Mouse (Mus musculus) lung, postnatal 25 days (tissue): ENCODE data around the gene Rassf4.
"Not testable (repeated sequence)": the region's sequence is repeated elsewhere in the genome, so short reads cannot be mapped to it uniquely, and the experiment has no call there.

ENCODE experiments used
- DNase-seq: peaks from one replicate; pipeline ENCODE4 v3.0.0; 2022; ENCODE audit warnings: low spot score

Gene Rassf4

DNA sequence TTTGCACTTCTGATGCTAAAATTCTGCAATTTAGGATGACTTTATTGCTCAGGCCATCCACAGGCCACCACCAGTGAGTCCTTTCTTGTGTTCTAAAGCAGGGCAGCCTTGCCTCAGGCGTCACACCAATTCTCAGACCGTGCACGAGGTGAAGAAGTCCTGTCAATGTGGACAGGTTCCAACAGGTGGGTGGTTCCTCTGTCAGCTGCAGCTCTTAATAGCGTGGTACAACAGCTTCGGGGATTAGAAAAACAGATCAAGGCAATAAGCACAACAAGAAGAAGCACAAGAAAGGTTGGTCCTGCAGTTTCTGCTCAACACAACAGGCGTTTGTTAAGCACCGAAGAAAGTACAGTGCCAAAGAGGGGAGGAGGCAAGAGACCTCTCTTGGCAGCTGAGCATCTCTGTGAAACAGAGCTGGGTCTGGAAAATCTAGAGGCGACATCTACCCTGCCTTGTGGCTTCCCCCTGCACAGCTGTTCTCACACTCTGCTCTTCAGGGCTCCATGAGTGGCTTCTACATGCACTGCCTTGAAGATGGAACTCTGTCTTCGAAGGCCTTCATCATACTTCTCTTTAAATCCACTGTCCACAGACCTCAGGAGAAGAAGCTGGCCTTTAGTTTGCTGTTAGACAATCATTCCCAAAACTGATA is 37.0 kb downstream of the Rassf4 start:
- no peak for DNase-seq

DNA sequence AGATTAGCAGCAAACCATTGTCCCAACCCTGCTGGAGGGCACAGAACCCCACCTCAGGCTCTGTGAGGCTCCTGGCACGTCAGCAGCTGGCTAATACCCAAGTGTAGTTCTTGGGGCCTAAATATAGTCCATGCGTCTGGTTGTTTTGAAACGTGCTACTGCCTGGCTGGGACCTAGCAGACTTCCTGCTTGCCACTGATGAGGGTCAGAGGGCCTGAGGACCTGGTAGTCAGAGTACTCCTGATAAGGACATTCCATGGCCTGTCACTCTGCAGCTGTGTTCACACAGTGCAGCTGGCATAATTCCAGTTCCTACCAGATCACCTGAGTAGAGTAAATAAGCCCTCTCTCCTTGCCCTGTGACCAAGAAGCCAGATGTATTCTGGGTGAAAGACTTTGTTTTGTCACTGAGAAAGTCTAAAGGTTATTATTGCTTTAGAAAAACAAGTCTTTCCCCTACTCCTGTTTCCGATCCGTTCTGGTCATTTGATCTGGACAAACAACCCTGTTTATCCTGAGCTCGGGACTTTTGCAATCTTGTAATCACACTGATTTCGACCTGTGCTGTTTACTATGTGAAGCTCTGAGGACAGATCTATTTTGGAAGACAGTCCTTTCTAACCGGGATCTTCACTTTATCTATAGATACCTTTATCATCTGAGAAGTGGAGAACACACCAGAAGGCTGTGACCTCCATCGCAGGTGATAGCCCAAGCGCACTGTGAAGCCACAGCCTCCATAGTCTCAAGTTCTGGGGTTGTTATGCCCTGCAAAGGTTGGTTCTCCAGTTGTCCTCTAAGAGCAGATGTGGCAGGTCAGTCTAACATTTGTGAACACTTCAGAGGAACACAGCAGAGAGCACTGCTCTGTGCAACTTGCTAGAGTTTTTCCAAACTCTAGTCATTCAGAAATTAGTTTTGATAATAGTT is 38.2 kb downstream of the Rassf4 start:
- peak; percentile 93 for DNase-seq

DNA sequence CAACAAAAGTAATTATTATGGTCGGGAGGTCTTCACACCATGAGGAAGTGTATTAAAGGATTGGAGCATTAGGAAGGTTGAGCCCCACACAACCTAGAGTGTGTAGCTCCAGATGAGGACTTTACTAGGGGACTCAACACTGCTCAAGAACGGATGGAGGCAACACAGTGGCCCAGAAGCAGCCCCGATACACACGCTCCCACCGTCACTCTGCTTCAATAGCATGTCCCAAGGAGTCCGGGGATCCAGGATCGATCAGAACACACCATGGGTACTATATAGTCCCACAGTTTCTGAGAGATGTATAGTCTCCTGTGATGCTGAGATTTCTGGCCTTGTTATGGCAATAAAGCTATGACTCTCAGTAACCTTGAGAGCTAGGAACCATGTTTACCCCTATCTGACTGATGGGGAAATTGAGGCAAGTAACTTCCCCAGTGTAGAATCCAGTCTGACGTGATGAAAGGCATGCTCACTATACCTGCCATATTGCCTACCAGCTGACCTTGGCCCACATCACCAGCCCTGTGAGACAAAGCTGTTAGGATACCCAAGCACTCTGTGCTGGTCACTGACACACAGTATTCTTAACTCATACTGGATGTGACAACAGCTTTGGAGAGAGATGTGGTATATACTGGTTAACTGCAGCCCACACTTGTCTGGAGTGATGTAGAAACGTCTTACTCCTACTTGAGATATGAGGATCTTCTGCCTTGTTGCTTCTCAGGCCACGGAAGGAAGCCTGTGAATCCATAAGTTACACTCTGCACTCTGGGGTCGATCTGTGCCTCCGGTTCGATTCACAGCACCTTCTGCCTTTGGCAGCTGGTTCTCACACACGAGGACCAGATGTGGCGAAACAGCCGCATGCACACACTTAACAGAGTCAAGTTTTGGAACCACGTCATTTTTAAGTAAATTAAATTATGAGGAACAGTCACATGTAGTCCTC is 39.7 kb downstream of the Rassf4 start:
- DNase-seq = no peak

DNA sequence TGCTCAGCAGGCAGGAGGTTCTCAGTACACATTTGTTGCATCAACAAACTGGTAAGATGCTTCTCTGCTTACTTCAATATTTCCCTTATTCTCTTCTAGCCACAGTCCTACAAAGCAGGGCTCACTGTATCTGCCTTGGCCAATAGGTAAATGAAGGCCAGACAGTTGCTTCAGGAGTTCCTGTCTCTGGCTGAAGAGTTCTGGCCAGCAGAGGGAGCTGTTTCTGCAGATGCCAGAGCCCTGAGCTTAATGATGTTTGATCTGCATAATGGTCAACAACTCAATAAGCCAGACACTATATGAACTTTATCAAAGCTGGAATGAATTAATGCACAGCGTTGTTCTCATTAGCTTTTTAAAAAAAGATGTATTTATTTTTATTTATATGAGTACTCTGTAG is 41.6 kb downstream of the Rassf4 start:
- peak; percentile 89 for DNase-seq

DNA sequence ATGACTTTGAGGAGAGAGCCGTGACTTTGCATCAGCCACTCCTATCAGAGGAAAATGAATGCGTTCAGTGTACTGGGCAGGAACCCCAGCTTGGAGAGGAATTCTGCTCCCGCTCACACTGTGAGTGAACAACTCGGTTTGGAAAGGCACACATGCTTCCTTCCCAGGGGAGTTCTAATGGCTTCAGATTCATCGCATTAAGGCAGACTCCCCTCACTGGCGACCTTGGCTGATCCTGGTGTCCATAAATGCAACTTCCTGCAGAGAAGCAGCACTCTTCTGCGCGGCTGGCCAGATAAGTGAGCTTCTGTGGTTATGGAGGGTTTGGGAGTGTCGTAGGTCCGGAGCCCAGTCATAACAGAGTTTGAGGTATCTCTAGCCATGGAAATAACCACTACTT is 44.0 kb downstream of the Rassf4 start:
- DNase-seq = no peak

DNA sequence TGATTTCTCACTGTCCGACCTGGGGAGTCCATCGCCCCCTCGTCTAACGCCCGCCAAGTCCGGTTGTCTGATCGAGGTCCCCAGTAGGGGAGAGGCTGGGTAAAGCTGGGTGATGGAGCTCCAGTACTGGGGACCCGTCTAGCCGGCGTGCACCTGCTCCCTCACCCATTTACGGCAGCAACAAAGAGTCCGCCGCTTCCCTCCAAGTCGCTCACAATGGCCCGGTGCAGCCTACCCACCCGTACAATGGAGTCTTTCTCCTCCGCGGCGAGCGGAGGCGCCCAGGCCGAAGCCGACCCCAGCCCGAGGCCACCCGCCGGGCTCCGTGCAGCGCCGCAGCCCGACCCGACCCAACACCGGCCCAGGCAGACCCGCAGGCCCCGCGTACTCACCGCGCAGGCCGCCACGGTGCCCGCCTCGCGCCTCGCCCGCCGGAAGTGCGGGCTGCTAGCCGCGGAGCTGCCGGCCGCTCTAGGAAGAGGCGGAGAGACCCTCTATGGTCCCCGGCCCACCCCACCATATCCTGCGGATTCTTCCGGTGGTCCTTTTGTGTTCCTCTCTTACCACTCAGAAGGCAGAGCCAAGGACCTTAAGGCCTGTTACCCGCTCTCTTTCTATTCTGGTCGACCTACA is 45.1 kb downstream of the Rassf4 start, which contains the start of gene Zfp422:
Gene Zfp422, minus strand, starts transcription at position 461 of the 633 bp plus-strand sequence.
- DNase-seq = no peak

DNA sequence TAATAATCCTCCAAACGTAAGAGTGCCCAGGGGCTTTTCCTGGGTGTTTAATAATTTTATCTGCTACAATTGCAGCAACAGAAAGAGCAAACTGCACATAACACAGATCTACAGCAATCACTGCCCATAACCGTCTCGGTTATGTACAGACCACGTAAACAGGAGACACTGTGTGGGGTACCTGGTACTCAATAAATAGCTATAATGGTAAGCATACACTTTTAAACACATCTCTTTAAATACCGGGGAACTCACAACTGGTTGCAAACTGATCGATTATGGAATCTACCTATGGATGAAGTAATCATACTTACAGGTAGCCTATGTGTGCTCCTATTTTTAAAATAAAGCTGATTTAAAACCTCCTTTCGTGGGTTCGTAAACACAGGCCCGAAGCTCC is 45.7 kb downstream of the Rassf4 start:
- no peak for DNase-seq

DNA sequence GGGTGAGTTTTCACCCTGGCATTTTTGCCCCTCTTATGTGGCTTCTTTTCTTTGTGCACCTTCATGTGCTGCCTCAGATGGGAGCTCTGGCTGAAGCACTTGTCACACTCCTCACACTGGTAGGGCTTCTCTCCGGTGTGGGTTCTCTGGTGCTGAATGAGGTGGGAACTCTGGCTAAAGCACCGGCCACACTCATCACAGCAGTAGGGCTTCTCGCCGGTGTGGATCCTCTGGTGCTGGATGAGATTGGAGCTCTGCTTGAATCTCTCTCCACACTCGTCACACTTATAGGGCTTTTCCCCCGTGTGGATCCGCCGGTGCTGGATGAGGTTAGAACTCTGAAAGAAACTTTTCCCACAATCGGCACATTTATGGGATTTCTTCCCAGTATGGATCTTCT is 47.3 kb downstream of the Rassf4 start:
- not testable (repeated sequence) for DNase-seq

DNA sequence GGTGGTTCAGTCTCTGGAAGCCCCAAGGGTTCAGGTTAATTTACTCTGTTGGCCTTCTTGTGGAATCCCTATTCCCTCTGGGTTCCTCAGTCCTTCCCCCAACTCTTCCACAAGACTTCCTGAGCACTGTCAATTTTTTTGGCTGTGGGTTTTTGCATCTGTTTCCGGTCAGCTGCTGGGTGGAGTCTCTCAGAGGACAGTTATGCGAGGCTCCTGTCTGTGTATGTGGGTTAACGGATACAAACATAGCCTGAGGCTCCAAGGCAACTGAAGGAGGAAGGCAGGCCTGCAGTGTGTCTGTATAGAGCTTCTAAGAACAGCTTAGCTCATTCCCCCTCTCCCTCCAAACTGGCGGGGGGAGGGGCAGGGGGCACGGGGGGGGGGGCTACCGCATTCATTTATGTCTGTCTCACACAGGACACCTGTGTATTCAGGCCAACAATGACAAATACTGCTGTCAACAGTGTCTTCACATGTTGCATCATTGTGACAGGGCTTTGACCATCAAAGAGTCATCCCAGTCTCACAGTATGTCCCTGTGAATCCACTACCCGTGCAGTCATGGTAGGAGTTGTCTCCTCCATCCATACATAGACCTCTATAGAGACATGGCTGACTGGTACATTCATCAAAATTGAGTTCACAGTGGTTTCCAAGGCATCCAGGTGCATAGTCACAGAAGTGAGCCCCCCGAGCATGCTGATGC is 52.3 kb downstream of the Rassf4 start:
- DNase-seq = no peak

DNA sequence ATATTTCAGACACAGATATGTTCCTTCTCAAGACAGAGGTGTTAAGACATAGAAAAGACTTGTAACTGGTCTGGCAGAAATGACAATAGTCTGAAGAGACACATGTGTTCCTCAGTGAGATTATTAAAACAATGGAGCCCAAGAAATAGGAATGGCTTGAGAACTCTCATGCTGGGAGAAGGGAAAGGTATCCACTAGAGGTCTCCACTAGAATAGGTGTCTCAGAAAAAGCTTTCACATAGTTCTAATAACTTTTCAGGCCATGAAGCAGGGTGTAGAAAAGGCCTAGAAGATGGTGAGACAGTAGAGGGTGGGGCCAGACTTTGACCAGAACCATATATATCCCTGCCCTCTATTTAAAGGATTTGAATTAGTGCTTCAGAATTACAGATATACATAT is 55.7 kb downstream of the Rassf4 start:
- DNase-seq = no peak

DNA sequence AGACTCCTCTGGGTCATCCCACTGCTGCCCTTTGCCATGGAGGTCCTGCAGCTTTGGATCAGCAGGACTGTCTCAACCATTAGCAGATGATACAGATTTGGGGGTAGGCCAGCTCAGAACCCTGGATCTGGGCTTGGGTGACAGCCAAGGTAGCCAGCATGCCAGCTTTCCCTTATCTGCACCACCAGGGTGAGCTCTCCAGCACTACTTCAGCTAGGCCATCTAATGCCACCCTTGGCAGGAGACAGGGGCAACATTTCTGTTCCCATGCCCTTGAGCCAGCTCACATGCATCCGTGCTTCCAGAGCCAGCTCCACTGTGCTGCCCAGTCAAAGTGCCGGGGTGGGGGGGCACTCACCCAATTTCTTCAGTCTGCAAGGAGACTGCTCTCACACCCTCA is 58.0 kb downstream of the Rassf4 start:
- no peak for DNase-seq

DNA sequence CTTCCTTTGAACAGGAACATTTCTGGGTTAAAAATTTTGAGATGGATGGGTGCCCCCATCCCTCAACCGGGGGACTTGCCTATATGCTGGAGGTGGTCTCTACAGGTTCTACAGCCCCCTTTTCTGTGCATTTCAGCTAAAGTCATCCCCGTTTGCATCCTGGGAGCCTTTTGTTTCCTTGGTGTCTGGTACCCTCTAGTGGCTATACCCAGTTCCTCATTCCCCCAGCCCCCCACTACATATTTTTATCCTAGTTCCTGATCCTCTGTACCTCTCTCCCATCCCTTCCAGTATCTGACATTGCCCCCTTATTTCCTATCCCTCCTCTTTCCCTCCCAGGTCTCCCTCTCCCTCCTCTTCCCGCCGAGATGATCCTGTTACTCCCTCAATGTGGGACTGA is 66.5 kb downstream of the Rassf4 start:
- no peak for DNase-seq

DNA sequence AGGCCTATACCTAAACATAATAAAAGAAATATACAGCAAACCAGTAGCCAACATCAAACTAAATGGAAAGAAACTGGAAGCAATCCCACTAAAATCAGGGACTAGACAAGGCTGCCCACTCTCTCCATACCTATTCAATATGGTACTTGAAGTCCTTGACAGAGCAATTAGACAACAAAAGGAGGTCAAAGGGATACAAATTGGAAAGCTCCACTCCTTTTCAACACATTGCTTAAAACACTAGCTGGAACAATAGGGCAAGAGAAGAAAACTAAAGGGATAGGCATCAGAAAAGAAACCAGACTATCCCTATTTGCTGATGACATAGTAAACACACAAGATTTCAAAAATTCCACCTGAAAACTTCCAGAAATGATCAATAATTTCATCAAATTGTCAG is 72.8 kb downstream of the Rassf4 start:
- DNase-seq = not testable (repeated sequence)

DNA sequence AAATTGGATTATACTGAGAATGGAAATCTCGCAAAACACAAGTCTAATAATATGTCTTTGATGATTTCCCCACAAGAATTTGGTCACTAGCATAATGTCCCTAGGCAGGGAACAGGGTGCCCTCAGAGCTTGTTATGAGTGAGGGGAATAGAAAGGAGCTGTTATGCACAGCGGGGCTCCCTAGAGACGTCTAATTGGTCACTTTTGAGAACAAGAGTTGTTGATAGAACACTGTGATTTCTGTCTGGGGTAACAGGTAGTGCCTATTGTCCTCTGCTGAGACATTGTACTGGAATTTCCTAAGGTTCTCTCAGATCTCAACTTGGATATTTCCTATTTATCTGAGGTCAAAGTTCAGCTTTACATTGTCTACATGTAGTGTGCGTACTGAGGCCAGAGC is 89.7 kb downstream of the Rassf4 start, which contains the start of gene Olfr215:
Gene Olfr215, minus strand, starts transcription at position 101 of the 400 bp plus-strand sequence.
- no peak for DNase-seq
